Mouse (Mus musculus) adrenal gland, postnatal 36 days (tissue): ENCODE results near the gene Rubcn. TPM values are rescaled to one million over a fixed set of nuclear protein-coding genes. Genes with fewer than 3 reads are reported as not detected.

Experiments used
- DNase-seq, 2 experiments: peaks; one replicate each; pipeline ENCODE4 v3.0.0; 2021; ENCODE audit warnings: mixed read lengths in 1 of 2
- total RNA-seq, 2 experiments: library from RNA; stranded (reverse); gene quantifications; 2 replicates each; pipeline ENCODE4 v1.2.3; 2021

Rubcn gene
- total RNA-seq, 2 experiments from 2014 or later: 26.7 to 29.9 TPM

GRCm38 (mm10) chr16:32873366-32873765 lies 4.2 kb downstream of the Rubcn start:
- no peak for DNase-seq

GRCm38 (mm10) chr16:32870231-32870630 lies 7.3 kb downstream of the Rubcn start:
- DNase-seq: no peak

GRCm38 (mm10) chr16:32867919-32868552 lies 9.5 kb downstream of the Rubcn start:
- peak; percentile 92 to 93 for DNase-seq

- DNase-seq: no peak
These were observed 10.9 kb downstream of the Rubcn start for GRCm38 (mm10) chr16:32866713-32867112.

- no peak for DNase-seq
These were observed 12.2 kb downstream of the Rubcn start for GRCm38 (mm10) chr16:32865401-32865800.

- no peak for DNase-seq
These were observed 15.7 kb downstream of the Rubcn start for GRCm38 (mm10) chr16:32861813-32862385.

GRCm38 (mm10) chr16:32858771-32859636 lies 18.6 kb downstream of the Rubcn start:
- DNase-seq: peak; percentile 58 to 69

GRCm38 (mm10) chr16:32858356-32858755 lies 19.2 kb downstream of the Rubcn start:
- DNase-seq: peak in 1 of 2 experiments; percentile 24

- no peak for DNase-seq
These were observed 20.8 kb downstream of the Rubcn start for GRCm38 (mm10) chr16:32856751-32857150.

- no peak for DNase-seq
These were observed 23.5 kb downstream of the Rubcn start for GRCm38 (mm10) chr16:32854050-32854571.

- DNase-seq: peak; percentile 31 to 55
These were observed 24.0 kb downstream of the Rubcn start for GRCm38 (mm10) chr16:32853492-32854049.

GRCm38 (mm10) chr16:32849042-32849830 lies 28.3 kb downstream of the Rubcn start:
- no peak for DNase-seq

- no peak for DNase-seq
These were observed 30.5 kb downstream of the Rubcn start for GRCm38 (mm10) chr16:32847103-32847502.

GRCm38 (mm10) chr16:32831501-32831900 lies 46.1 kb downstream of the Rubcn start:
- no peak for DNase-seq

GRCm38 (mm10) chr16:32829104-32829503 lies 48.5 kb downstream of the Rubcn start:
- DNase-seq: no peak

- DNase-seq: no peak
These were observed 51.0 kb downstream of the Rubcn start for GRCm38 (mm10) chr16:32826521-32826920.

GRCm38 (mm10) chr16:32825380-32825779 lies 52.2 kb downstream of the Rubcn start:
- no peak for DNase-seq

- DNase-seq: no peak
These were observed 53.5 kb downstream of the Rubcn start for GRCm38 (mm10) chr16:32824061-32824460.

- no peak for DNase-seq
These were observed 54.1 kb downstream of the Rubcn start for GRCm38 (mm10) chr16:32823487-32823886.

- DNase-seq: no peak
These were observed 54.7 kb downstream of the Rubcn start for GRCm38 (mm10) chr16:32822881-32823280.

GRCm38 (mm10) chr16:32822450-32822827 lies 55.1 kb downstream of the Rubcn start:
- DNase-seq: no peak
